Mouse (Mus musculus) c-Kit-negative CD71-positive TER-119-positive erythroid progenitor cells, embryonic 14.5 days (primary cell): Measurements from ENCODE around the gene Gm10720.
"Not testable (repeated sequence)": the region's sequence is repeated elsewhere in the genome, so short reads cannot be mapped to it uniquely, and the experiment has no call there.

Source experiments
- DNase-seq: peaks from one replicate; pipeline ENCODE4 v3.0.0-alpha.2; 2013; ENCODE audit warnings: low read depth, low spot score

The Gm10720 gene

GRCm38 (mm10) chr9:3015354-3015753 lies at the start of gene Gm10720:
TSS of gene Gm10720 (plus strand) at chr9:3015654.
- not testable (repeated sequence) for DNase-seq

- DNase-seq: peak; percentile 38
Observed at GRCm38 (mm10) chr9:3000445-3000972, 14.9 kb upstream of the Gm10720 start, which contains the start of gene Gm10722. TSS of gene Gm10722 (plus strand) at chr9:3000922.

GRCm38 (mm10) chr9:3001006-3001405 lies 14.4 kb upstream of the Gm10720 start:
- DNase-seq: not testable (repeated sequence)

GRCm38 (mm10) chr9:3001948-3002659 lies 13.3 kb upstream of the Gm10720 start:
- DNase-seq: peak; percentile 0

- not testable (repeated sequence) for DNase-seq
Observed at GRCm38 (mm10) chr9:3002794-3003396, 12.6 kb upstream of the Gm10720 start, which contains the start of gene Gm11168. TSS of gene Gm11168 (plus strand) at chr9:3003346.

GRCm38 (mm10) chr9:3006179-3006578 lies 9.3 kb upstream of the Gm10720 start:
- DNase-seq: not testable (repeated sequence)

- not testable (repeated sequence) for DNase-seq
Observed at GRCm38 (mm10) chr9:3006636-3007035, 8.8 kb upstream of the Gm10720 start.

- DNase-seq: peak; percentile 29
Observed at GRCm38 (mm10) chr9:3007272-3007671, 8.2 kb upstream of the Gm10720 start.

GRCm38 (mm10) chr9:3009331-3009730 lies 6.1 kb upstream of the Gm10720 start:
- not testable (repeated sequence) for DNase-seq

- not testable (repeated sequence) for DNase-seq
Observed at GRCm38 (mm10) chr9:3012054-3012621, 3.3 kb upstream of the Gm10720 start.

GRCm38 (mm10) chr9:3012733-3013279 lies 2.6 kb upstream of the Gm10720 start, which contains the start of gene Gm10721:
TSS of gene Gm10721 (plus strand) at chr9:3013140.
- not testable (repeated sequence) for DNase-seq

- DNase-seq: not testable (repeated sequence)
Observed at GRCm38 (mm10) chr9:3015896-3016295, 442 bp downstream of the Gm10720 start.

- DNase-seq: not testable (repeated sequence)
Observed at GRCm38 (mm10) chr9:3017108-3017507, 1.7 kb downstream of the Gm10720 start, which contains the start of gene Gm10719. TSS of gene Gm10719 (plus strand) at chr9:3017408.

GRCm38 (mm10) chr9:3018944-3019343 lies 3.5 kb downstream of the Gm10720 start:
- DNase-seq: not testable (repeated sequence)

- not testable (repeated sequence) for DNase-seq
Observed at GRCm38 (mm10) chr9:3019835-3020727, 4.6 kb downstream of the Gm10720 start.

- DNase-seq: peak; percentile 29
Observed at GRCm38 (mm10) chr9:3022316-3023008, 7.0 kb downstream of the Gm10720 start.

GRCm38 (mm10) chr9:3023312-3023984 lies 8.0 kb downstream of the Gm10720 start, which contains the start of gene Gm10718:
TSS of gene Gm10718 (plus strand) at chr9:3023547.
- not testable (repeated sequence) for DNase-seq

GRCm38 (mm10) chr9:3023985-3024648 lies 8.7 kb downstream of the Gm10720 start:
- DNase-seq: not testable (repeated sequence)
